Mouse (Mus musculus) hindbrain, embryonic 14.5 days (tissue): ENCODE data around the gene Rab11b. TPM values are rescaled to one million over a fixed set of nuclear protein-coding genes. Genes with fewer than 3 reads are reported as not detected.

Experiments
- ATAC-seq: fragments of 200-750 bp; cut with Nextera tagmentation; 2 replicates; pipeline ENCODE4 v1.8.0; 2017; ENCODE audit warnings: moderate number of reproducible peaks, mild to moderate bottlenecking, moderate TSS enrichment, moderate library complexity; ENCODE audit not compliant: low FRiP score
- DNase-seq: peaks from one replicate; pipeline ENCODE4 v3.0.0-alpha.2; 2015; ENCODE audit warnings: low spot score
- H3K27ac ChIP-seq: fragments of 300-500 bp; sonication (generic); 2 replicates; pipeline ENCODE4 v1.5.1; 2014; ENCODE audit warnings: mild to moderate bottlenecking, moderate library complexity
- H3K27me3 ChIP-seq: fragments of 300-500 bp; sonication (generic); 2 replicates; pipeline ENCODE4 v1.6.1; 2014; ENCODE audit warnings: mild to moderate bottlenecking, low read length, mixed read lengths; ENCODE audit not compliant: control insufficient read depth, insufficient read depth
- H3K36me3 ChIP-seq: fragments of 300-500 bp; sonication (generic); replicated peaks from 2 replicates; pipeline ENCODE4 v1.6.1; 2014; ENCODE audit not compliant: control insufficient read depth, insufficient read depth
- H3K4me1 ChIP-seq: fragments of 300-500 bp; sonication (generic); replicated peaks from 2 replicates; pipeline ENCODE4 v1.6.1; 2014; ENCODE audit warnings: antibody characterized with exemption, low read length, mixed read lengths; ENCODE audit not compliant: control insufficient read depth, insufficient read depth
- H3K4me2 ChIP-seq: fragments of 300-500 bp; sonication (generic); replicated peaks from 2 replicates; pipeline ENCODE4 v1.6.1; 2014; ENCODE audit warnings: mild to moderate bottlenecking, moderate library complexity
- H3K4me3 ChIP-seq: fragments of 300-500 bp; sonication (generic); replicated peaks from 2 replicates; pipeline ENCODE4 v1.5.1; 2014; ENCODE audit warnings: mild to moderate bottlenecking, low read length
- H3K9ac ChIP-seq: fragments of 300-500 bp; sonication (generic); 2 replicates; pipeline ENCODE4 v1.6.1; 2014
- H3K9me3 ChIP-seq: fragments of 300-500 bp; sonication (generic); 2 replicates; pipeline ENCODE4 v1.6.1; 2016; ENCODE audit warnings: low read length; ENCODE audit not compliant: control insufficient read depth
- WGBS: fragments of 180-500 bp; shearing (Covaris S2); extraction: QIAGEN DNeasy Blood & Tissue Kit; methylation state at CpG from one replicate; pipeline ENCODE4 v1.1.7; 2014; 5-methylcytosine and 5-hydroxymethylcytosine counted together
- polyA plus RNA-seq: library from polyadenylated mRNA; unstranded; fragments of >200 nt; fragmentation: Nextera tagmentation; extraction: Ambion mirVana; gene quantifications from 2 replicates; pipeline ENCODE4 v1.2.1, GENCODE M21; 2014

Gene Rab11b
- polyA plus RNA-seq, 1 experiment from 2014 or later, result 430 TPM

DNA sequence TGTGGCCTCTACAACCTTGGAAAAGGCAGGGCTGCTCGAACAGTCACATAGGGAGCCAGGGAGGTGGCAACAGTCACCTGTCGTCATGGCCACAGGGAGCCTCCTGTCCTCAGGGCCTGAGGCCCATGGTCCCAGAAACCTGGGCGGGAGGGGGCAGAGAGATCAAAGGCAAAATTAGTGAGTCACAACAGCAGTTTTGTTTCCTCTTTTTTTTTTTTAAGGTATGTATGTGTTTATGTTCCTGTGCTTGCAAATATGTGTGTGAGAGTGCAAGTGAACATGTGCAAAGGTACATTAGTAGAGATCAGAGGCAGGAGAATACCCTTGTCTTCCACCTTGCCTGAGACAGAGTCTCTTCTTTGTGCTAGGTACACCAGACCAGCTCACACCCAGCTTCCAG lies 50.5 kb downstream of the Rab11b start:
- H3K27me3 ChIP-seq, result no peaks in the 10 kb centered on the region
- no peak for DNase-seq
- H3K9me3 ChIP-seq, result no peaks in the 10 kb centered on the region
- no peak overlapping the region for H3K9ac ChIP-seq
- no peak for ATAC-seq
- H3K4me1 ChIP-seq, result no peaks in the 10 kb centered on the region
- peaks cover 31% of the 10 kb centered on the region for H3K36me3 ChIP-seq
- no peak overlapping the region for H3K4me2 ChIP-seq
- no peak overlapping the region for H3K27ac ChIP-seq
- no peak overlapping the region for H3K4me3 ChIP-seq
- WGBS, result 84% methylated on average over 3 of the region's 3 CpGs

DNA sequence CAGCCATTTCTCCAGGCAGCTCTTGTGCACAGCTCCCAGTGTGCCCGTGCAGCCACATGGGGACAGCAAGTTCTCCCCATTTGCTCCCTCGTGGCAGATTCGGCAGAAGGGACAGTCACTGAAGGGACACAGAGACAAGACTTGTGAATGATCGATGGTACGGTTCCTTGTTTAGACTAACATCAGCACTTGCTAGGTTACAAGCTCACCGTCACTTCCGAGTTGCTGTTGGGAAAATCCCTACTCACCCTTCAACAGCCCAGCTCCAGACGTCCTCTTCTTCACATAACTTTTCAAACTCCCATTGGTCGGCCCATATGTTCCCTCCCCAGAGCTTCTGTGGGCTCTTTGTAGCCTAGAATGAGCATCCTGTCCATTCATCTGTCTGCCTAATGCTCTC lies 57.2 kb downstream of the Rab11b start:
- DNase-seq, result no peak
- no peaks in the 10 kb centered on the region for H3K4me1 ChIP-seq
- peaks cover 48% of the 10 kb centered on the region for H3K36me3 ChIP-seq
- H3K9ac ChIP-seq, result no peak overlapping the region
- H3K27me3 ChIP-seq, result no peaks in the 10 kb centered on the region
- H3K4me3 ChIP-seq, result no peak overlapping the region
- no peak overlapping the region for H3K4me2 ChIP-seq
- ATAC-seq, result no peak
- H3K9me3 ChIP-seq, result no peaks in the 10 kb centered on the region
- WGBS, result 94% methylated on average over 9 of the region's 9 CpGs
- no peak overlapping the region for H3K27ac ChIP-seq

DNA sequence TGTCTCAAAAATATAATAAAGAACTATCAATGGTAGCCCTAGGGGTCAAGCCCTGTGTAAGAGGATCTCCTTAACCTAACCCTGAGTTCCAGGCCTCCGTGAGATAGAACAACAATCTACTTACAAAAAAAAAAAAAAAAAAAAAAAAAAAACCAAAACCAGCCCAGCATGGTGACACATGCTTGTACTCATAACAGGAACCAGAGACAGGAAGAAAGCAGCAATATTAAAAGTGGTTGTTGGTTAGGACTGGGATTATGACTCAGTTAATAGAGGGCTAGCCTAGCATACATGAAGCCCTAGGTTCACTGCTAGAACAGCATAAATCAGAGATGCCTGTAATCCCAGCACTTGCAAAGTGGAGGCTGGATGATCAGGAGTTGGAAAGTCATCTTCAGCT lies 58.2 kb downstream of the Rab11b start:
- H3K27ac ChIP-seq, result no peak overlapping the region

DNA sequence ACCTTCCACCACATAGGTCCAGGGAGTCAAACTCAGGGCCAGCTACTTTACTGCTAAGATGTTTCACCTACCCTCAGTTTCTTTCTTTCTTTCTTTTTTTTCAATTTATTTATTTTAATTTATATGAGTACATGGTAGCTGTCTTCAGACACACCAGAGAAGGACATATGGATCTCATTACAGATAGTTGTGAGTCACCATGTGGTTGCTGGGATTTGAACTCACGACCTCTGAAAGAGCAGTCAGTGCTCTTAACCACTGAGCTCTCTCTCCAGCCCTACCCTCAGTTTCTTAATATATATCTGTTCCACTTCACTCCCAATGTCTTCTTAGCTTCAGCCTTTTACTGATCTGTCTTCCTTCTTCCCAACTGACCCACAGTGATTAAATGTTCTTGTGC lies 64.9 kb downstream of the Rab11b start:
- Histone ChIP-seq H3K27me3 (no peaks in the 10 kb centered on the region), H3K9ac (no peak overlapping the region), H3K27ac (no peak overlapping the region), H3K9me3 (no peaks in the 10 kb centered on the region), H3K36me3 (peaks cover 77% of the 10 kb centered on the region), H3K4me3 (no peak overlapping the region), H3K4me2 (no peak overlapping the region), H3K4me1 (no peaks in the 10 kb centered on the region)
- ATAC-seq (no peak), DNase-seq (no peak)
- 84% methylated on average over 1 of the region's 1 CpGs for WGBS

More for the DNA sequence above, 58.2 kb downstream of the Rab11b start:
- no peak for ATAC-seq
- DNase-seq, result no peak
- Histone ChIP-seq H3K9me3 (no peaks in the 10 kb centered on the region), H3K27me3 (no peaks in the 10 kb centered on the region), H3K4me1 (no peaks in the 10 kb centered on the region), H3K9ac (no peak overlapping the region), H3K4me3 (no peak overlapping the region), H3K4me2 (no peak overlapping the region), H3K36me3 (peaks cover 52% of the 10 kb centered on the region)
- 87% methylated on average over 1 of the region's 1 CpGs for WGBS

Other genes with a start within 250 kb of the Rab11b start
- gene Adamts10, start 236.3 kb downstream of the Rab11b start, polyA plus RNA-seq, result 47.7 and 59.0 TPM in 2 replicates
- 1.7 and 2.0 TPM in 2 replicates for gene Myo1f, start 204.8 kb downstream of the Rab11b start, polyA plus RNA-seq
- gene Zfp414, start 131.4 kb downstream of the Rab11b start, polyA plus RNA-seq, result 81.3 and 85.9 TPM in 2 replicates
- 0.37 and 0.70 TPM in 2 replicates for gene Pram1, start 122.5 kb downstream of the Rab11b start, polyA plus RNA-seq
- gene Hnrnpm, start 73.7 kb downstream of the Rab11b start, polyA plus RNA-seq, result 161 and 173 TPM in 2 replicates
- gene March2, start 41.9 kb downstream of the Rab11b start, polyA plus RNA-seq, result 69.0 and 72.1 TPM in 2 replicates
- gene Angptl4, start 21.3 kb upstream of the Rab11b start, polyA plus RNA-seq, result 19.1 and 25.1 TPM in 2 replicates
- 44.7 and 47.7 TPM in 2 replicates for gene Kank3, start 50.0 kb upstream of the Rab11b start, polyA plus RNA-seq
- gene Rps28, start 64.0 kb upstream of the Rab11b start, polyA plus RNA-seq, result 580 and 749 TPM in 2 replicates
- gene Ndufa7, start 64.0 kb upstream of the Rab11b start, polyA plus RNA-seq, result 487 and 568 TPM in 2 replicates
- gene Cd320, start 82.6 kb upstream of the Rab11b start, polyA plus RNA-seq, result 57.5 and 59.6 TPM in 2 replicates
- gene Gm7029, start 113.3 kb upstream of the Rab11b start, polyA plus RNA-seq, result not detected in 2 replicates
- 1.7 and 1.8 TPM in 2 replicates for gene Kifc1, start 130.1 kb upstream of the Rab11b start, polyA plus RNA-seq
- 0.59 TPM in 1 of 2 replicates, not detected in the other for gene Platr17, start 144.6 kb upstream of the Rab11b start, polyA plus RNA-seq
- gene Daxx, start 148.9 kb upstream of the Rab11b start, polyA plus RNA-seq, result 39.2 and 43.2 TPM in 2 replicates
- gene Tapbp, start 155.4 kb upstream of the Rab11b start, polyA plus RNA-seq, result 24.9 and 29.6 TPM in 2 replicates
- 10.4 and 11.4 TPM in 2 replicates for gene Zbtb22, start 155.4 kb upstream of the Rab11b start, polyA plus RNA-seq
- 47.7 and 49.2 TPM in 2 replicates for gene Rgl2, start 169.0 kb upstream of the Rab11b start, polyA plus RNA-seq
- 157 and 161 TPM in 2 replicates for gene Pfdn6, start 179.8 kb upstream of the Rab11b start, polyA plus RNA-seq
- 15.6 and 19.5 TPM in 2 replicates for gene Wdr46, start 180.1 kb upstream of the Rab11b start, polyA plus RNA-seq
- gene B3galt4, start 191.0 kb upstream of the Rab11b start, polyA plus RNA-seq, result 7.8 and 9.2 TPM in 2 replicates
- 56.0 and 56.6 TPM in 2 replicates for gene Vps52, start 195.3 kb upstream of the Rab11b start, polyA plus RNA-seq
- 804 and 966 TPM in 2 replicates for gene Rps18, start 195.5 kb upstream of the Rab11b start, polyA plus RNA-seq
- gene H2-K1, start 239.8 kb upstream of the Rab11b start, polyA plus RNA-seq, result 12.5 and 16.5 TPM in 2 replicates